Mouse (Mus musculus): Measurements from ENCODE around the gene Zfp62. TPM values are rescaled to one million over a fixed set of nuclear protein-coding genes. Genes with fewer than 3 reads are reported as not detected.
"Not testable (repeated sequence)": the region's sequence is repeated elsewhere in the genome, so short reads cannot be mapped to it uniquely, and the experiment has no call there.

The Zfp62 gene
- polyA plus RNA-seq (2015; fragmentation: Nextera tagmentation; extraction: Ambion mirVana): 44.5 and 50.0 TPM in 2 replicates

- Histone ChIP-seq H3K9me3 (no peaks in the 10 kb centered on the region), H3K27ac (replicated peaks) (peak within 1 kb of the TSS; percentile 99), H3K4me1 (replicated peaks) (peaks cover 24% of the 10 kb centered on the region), H3K9ac (peak within 1 kb of the TSS; percentile 99), H3K4me2 (peak within 1 kb of the TSS; percentile 83), H3K36me3 (peaks cover 4% of the 10 kb centered on the region), H3K4me3 (peak within 1 kb of the TSS; percentile 96), H3K27me3 (no peaks in the 10 kb centered on the region)
- peak; percentile 92 for ATAC-seq (ENCODE audit: low read depth)
- WGBS: under 1% methylated on average over 44 of the region's 47 CpGs
Measured at GRCm38 (mm10) chr11:49203129-49203768, at the start of gene Zfp62. TSS of gene Zfp62 (plus strand) at chr11:49203292.

GRCm38 (mm10) chr11:49154077-49154476 is 49.0 kb upstream of the Zfp62 start, which contains the start of gene Olfr1394:
TSS of gene Olfr1394 (plus strand) at chr11:49154377.
- no peaks in the 10 kb centered on the region for H3K9me3 ChIP-seq
- no peaks in the 10 kb centered on the region for H3K27me3 ChIP-seq
- no peak within 1 kb of the TSS for H3K27ac ChIP-seq (replicated peaks)
- H3K36me3 ChIP-seq: no peaks in the 10 kb centered on the region
- no peak for ATAC-seq (ENCODE audit: low read depth)
- no peak within 1 kb of the TSS for H3K4me2 ChIP-seq
- H3K9ac ChIP-seq: no peak within 1 kb of the TSS
- no peaks in the 10 kb centered on the region for H3K4me1 ChIP-seq (replicated peaks)
- 76% methylated on average over 1 of the region's 1 CpGs for WGBS
- no peak within 1 kb of the TSS for H3K4me3 ChIP-seq

GRCm38 (mm10) chr11:49156821-49157814 is 46.0 kb upstream of the Zfp62 start:
- H3K9ac ChIP-seq: no peak overlapping the region
- H3K27ac ChIP-seq (replicated peaks): no peak overlapping the region
- WGBS: 93% methylated on average over 2 of the region's 2 CpGs
- no peak overlapping the region for H3K4me2 ChIP-seq
- H3K4me1 ChIP-seq (replicated peaks): no peaks in the 10 kb centered on the region
- H3K9me3 ChIP-seq: no peaks in the 10 kb centered on the region
- no peak for ATAC-seq (ENCODE audit: low read depth)
- H3K27me3 ChIP-seq: no peaks in the 10 kb centered on the region
- no peak overlapping the region for H3K4me3 ChIP-seq
- no peaks in the 10 kb centered on the region for H3K36me3 ChIP-seq

GRCm38 (mm10) chr11:49168839-49169611 is 34.1 kb upstream of the Zfp62 start:
- 7% methylated on average over 50 of the region's 50 CpGs for WGBS
- Histone ChIP-seq H3K27me3 (peaks cover 26% of the 10 kb centered on the region), H3K9ac (peak overlapping the region; percentile 56), H3K4me3 (peak overlapping the region; percentile 41), H3K27ac (replicated peaks) (no peak overlapping the region), H3K4me2 (peak overlapping the region; percentile 69), H3K4me1 (replicated peaks) (peaks cover 7% of the 10 kb centered on the region), H3K36me3 (no peaks in the 10 kb centered on the region), H3K9me3 (no peaks in the 10 kb centered on the region)
- peak; percentile 79 for ATAC-seq (ENCODE audit: low read depth)

GRCm38 (mm10) chr11:49170576-49170975 is 32.5 kb upstream of the Zfp62 start:
- H3K27me3 ChIP-seq: peaks cover 26% of the 10 kb centered on the region
- WGBS: 88% methylated on average over 4 of the region's 4 CpGs
- no peak overlapping the region for H3K4me2 ChIP-seq
- H3K9ac ChIP-seq: no peak overlapping the region
- no peak for ATAC-seq (ENCODE audit: low read depth)
- H3K4me3 ChIP-seq: no peak overlapping the region
- peaks cover 7% of the 10 kb centered on the region for H3K4me1 ChIP-seq (replicated peaks)
- no peak overlapping the region for H3K27ac ChIP-seq (replicated peaks)
- H3K9me3 ChIP-seq: no peaks in the 10 kb centered on the region
- H3K36me3 ChIP-seq: no peaks in the 10 kb centered on the region

- Histone ChIP-seq H3K27me3 (no peaks in the 10 kb centered on the region), H3K27ac (replicated peaks) (no peak overlapping the region), H3K9me3 (no peaks in the 10 kb centered on the region), H3K4me1 (replicated peaks) (no peaks in the 10 kb centered on the region), H3K9ac (no peak overlapping the region), H3K4me2 (no peak overlapping the region), H3K4me3 (no peak overlapping the region), H3K36me3 (no peaks in the 10 kb centered on the region)
- no peak for ATAC-seq (ENCODE audit: low read depth)
- WGBS: 88% methylated on average over 8 of the region's 8 CpGs
Measured at GRCm38 (mm10) chr11:49175345-49175744, 27.7 kb upstream of the Zfp62 start.

- H3K4me1 ChIP-seq (replicated peaks); H3K36me3 ChIP-seq; H3K27ac ChIP-seq (replicated peaks); H3K9me3 ChIP-seq; H3K9ac ChIP-seq; H3K4me2 ChIP-seq; H3K27me3 ChIP-seq; ATAC-seq (ENCODE audit: low read depth); H3K4me3 ChIP-seq: not testable (repeated sequence)
- WGBS: 66% methylated on average over 4 of the region's 4 CpGs
Measured at GRCm38 (mm10) chr11:49176047-49176779, 26.9 kb upstream of the Zfp62 start.

GRCm38 (mm10) chr11:49183172-49183571 is 19.9 kb upstream of the Zfp62 start:
- ATAC-seq (ENCODE audit: low read depth): no peak
- Histone ChIP-seq H3K27ac (replicated peaks) (no peak overlapping the region), H3K4me3 (no peak overlapping the region), H3K36me3 (no peaks in the 10 kb centered on the region), H3K4me2 (no peak overlapping the region), H3K9me3 (no peaks in the 10 kb centered on the region), H3K9ac (no peak overlapping the region), H3K4me1 (replicated peaks) (no peaks in the 10 kb centered on the region), H3K27me3 (no peaks in the 10 kb centered on the region)
- WGBS: 73% methylated on average over 1 of the region's 1 CpGs

- no peak overlapping the region for H3K4me3 ChIP-seq
- no peak for ATAC-seq (ENCODE audit: low read depth)
- no peaks in the 10 kb centered on the region for H3K27me3 ChIP-seq
- no peaks in the 10 kb centered on the region for H3K36me3 ChIP-seq
- H3K9ac ChIP-seq: no peak overlapping the region
- no peak overlapping the region for H3K27ac ChIP-seq (replicated peaks)
- no peaks in the 10 kb centered on the region for H3K4me1 ChIP-seq (replicated peaks)
- no peaks in the 10 kb centered on the region for H3K9me3 ChIP-seq
- WGBS: 86% methylated on average over 6 of the region's 6 CpGs
- no peak overlapping the region for H3K4me2 ChIP-seq
Measured at GRCm38 (mm10) chr11:49186452-49186851, 16.6 kb upstream of the Zfp62 start.

- ATAC-seq (ENCODE audit: low read depth): no peak
- H3K27ac ChIP-seq (replicated peaks): no peak within 1 kb of the TSS
- no peak within 1 kb of the TSS for H3K9ac ChIP-seq
- H3K4me3 ChIP-seq: no peak within 1 kb of the TSS
- no peak within 1 kb of the TSS for H3K4me2 ChIP-seq
- no peaks in the 10 kb centered on the region for H3K27me3 ChIP-seq
- H3K9me3 ChIP-seq: no peaks in the 10 kb centered on the region
- no peaks in the 10 kb centered on the region for H3K4me1 ChIP-seq (replicated peaks)
- H3K36me3 ChIP-seq: no peaks in the 10 kb centered on the region
- WGBS: 80% methylated on average over 8 of the region's 8 CpGs
Measured at GRCm38 (mm10) chr11:49186955-49187488, 16.1 kb upstream of the Zfp62 start, which contains the start of gene Btnl9. TSS of gene Btnl9 (minus strand) at chr11:49187159.

- no peaks in the 10 kb centered on the region for H3K36me3 ChIP-seq
- H3K4me2 ChIP-seq: no peak overlapping the region
- ATAC-seq (ENCODE audit: low read depth): no peak
- H3K9ac ChIP-seq: no peak overlapping the region
- H3K9me3 ChIP-seq: no peaks in the 10 kb centered on the region
- no peak overlapping the region for H3K27ac ChIP-seq (replicated peaks)
- 85% methylated on average over 10 of the region's 10 CpGs for WGBS
- no peak overlapping the region for H3K4me3 ChIP-seq
- H3K4me1 ChIP-seq (replicated peaks): no peaks in the 10 kb centered on the region
- H3K27me3 ChIP-seq: no peaks in the 10 kb centered on the region
Measured at GRCm38 (mm10) chr11:49187701-49188100, 15.4 kb upstream of the Zfp62 start.
